Mouse (Mus musculus): ENCODE measurements around the gene Cdk14. TPM values are rescaled to one million over a fixed set of nuclear protein-coding genes. Genes with fewer than 3 reads are reported as not detected.

Cdk14 gene
- polyA plus RNA-seq, 1 experiment = 2.6 TPM

- Histone ChIP-seq H3K4me3 (ENCODE audit: insufficient read depth, low read depth, low read length) (peak overlapping the region; percentile 65), H3K27me3 (replicated peaks; ENCODE audit: control insufficient read depth, insufficient read depth, low read length) (no peaks in the 10 kb centered on the region), H3K4me1 (ENCODE audit: control insufficient read depth, insufficient read depth, low read length) (peaks cover 3% of the 10 kb centered on the region; the same call in 1 of the 2 replicates), H3K27ac (ENCODE audit: insufficient read depth, low read depth, low read length) (no peak overlapping the region), H3K36me3 (ENCODE audit: control insufficient read depth, insufficient read depth, low read length) (no peaks in the 10 kb centered on the region)
- 9% methylated on average over 43 of the region's 43 CpGs for WGBS
- peak; percentile 51 for DNase-seq
- TF ChIP-seq CTCF (conservative IDR thresholded peaks at IDR 0.05; ENCODE audit: insufficient read depth, insufficient read length, low read depth, low read length) (no peak), POLR2A (IDR thresholded peaks at IDR 0.05; ENCODE audit: low read depth, low read length) (no peak)
Measured at GRCm38 (mm10) chr5:4756001-4756681, 664.0 kb downstream of the Cdk14 start.

GRCm38 (mm10) chr5:4755326-4755725 lies 664.8 kb downstream of the Cdk14 start:
- H3K4me3 ChIP-seq (ENCODE audit: insufficient read depth, low read depth, low read length) = peak overlapping the region; percentile 65
- H3K36me3 ChIP-seq (ENCODE audit: control insufficient read depth, insufficient read depth, low read length) = no peaks in the 10 kb centered on the region
- no peak for TF ChIP-seq POLR2A (IDR thresholded peaks at IDR 0.05; ENCODE audit: low read depth, low read length)
- no peak for TF ChIP-seq CTCF (conservative IDR thresholded peaks at IDR 0.05; ENCODE audit: insufficient read depth, insufficient read length, low read depth, low read length)
- H3K4me1 ChIP-seq (ENCODE audit: control insufficient read depth, insufficient read depth, low read length) = peaks cover 3% of the 10 kb centered on the region; the same call in 1 of the 2 replicates
- peak; percentile 8 for DNase-seq
- WGBS = 44% methylated on average over 11 of the region's 11 CpGs
- H3K27ac ChIP-seq (ENCODE audit: insufficient read depth, low read depth, low read length) = no peak overlapping the region
- H3K27me3 ChIP-seq (replicated peaks; ENCODE audit: control insufficient read depth, insufficient read depth, low read length) = no peaks in the 10 kb centered on the region

GRCm38 (mm10) chr5:4754701-4755281 lies 665.3 kb downstream of the Cdk14 start:
- Histone ChIP-seq H3K27me3 (replicated peaks; ENCODE audit: control insufficient read depth, insufficient read depth, low read length) (no peaks in the 10 kb centered on the region), H3K36me3 (ENCODE audit: control insufficient read depth, insufficient read depth, low read length) (no peaks in the 10 kb centered on the region), H3K27ac (ENCODE audit: insufficient read depth, low read depth, low read length) (no peak overlapping the region), H3K4me3 (ENCODE audit: insufficient read depth, low read depth, low read length) (peak overlapping the region; percentile 19), H3K4me1 (ENCODE audit: control insufficient read depth, insufficient read depth, low read length) (peaks cover 3% of the 10 kb centered on the region; the same call in 1 of the 2 replicates)
- 30% methylated on average over 9 of the region's 9 CpGs for WGBS
- TF ChIP-seq CTCF (conservative IDR thresholded peaks at IDR 0.05; ENCODE audit: insufficient read depth, insufficient read length, low read depth, low read length) = no peak
- no peak for TF ChIP-seq POLR2A (IDR thresholded peaks at IDR 0.05; ENCODE audit: low read depth, low read length)
- DNase-seq = peak; percentile 64

Other genes with a start within 250 kb of the Cdk14 start
- not detected in 2 replicates for gene 1700015F17Rik, start 58.8 kb upstream of the Cdk14 start, polyA plus RNA-seq (2012; rRNA removed)
- gene Cldn12, start 94.6 kb upstream of the Cdk14 start, polyA plus RNA-seq (2012; rRNA removed) = 63.4 and 72.4 TPM in 2 replicates
- gene Gtpbp10, start 139.2 kb upstream of the Cdk14 start, polyA plus RNA-seq (2012; rRNA removed) = 4.7 and 6.6 TPM in 2 replicates
- 0.25 TPM in 1 of 2 replicates, not detected in the other for gene Gm8773, start 153.5 kb upstream of the Cdk14 start, polyA plus RNA-seq (2012; rRNA removed)
- 3.8 and 4.5 TPM in 2 replicates for gene Cfap69, start 243.9 kb upstream of the Cdk14 start, polyA plus RNA-seq (2012; rRNA removed)

Data from kidney, adult 2 months (tissue).